ENCODE assay signal across 16 mouse cellular contexts in genomic region chr6:133975951-133976350, GRCm38 (mm10).
"Had no signal": no experiment of that assay in that cellular context is flagged by ENCODE, and none has a peak within 500 bp of the region (broad histone marks: within the 10 kb centered on the region; RNA-seq: fewer than 3 reads in every experiment).

No protein-coding gene starts in this region.

- H3K9me3 ChIP-seq: neural tube, embryonic 15.5 days; stomach, embryonic 15.5 days had no signal

- H3K27me3 ChIP-seq: neural tube, embryonic 13.5 days; neural tube, embryonic 15.5 days; stomach, embryonic 15.5 days had no signal

- H3K27ac ChIP-seq: neural tube, embryonic 13.5 days; neural tube, embryonic 15.5 days; stomach, embryonic 15.5 days; stomach, postnatal 0 days had no signal

- H3K4me3 ChIP-seq: neural tube, embryonic 13.5 days; neural tube, embryonic 15.5 days; stomach, embryonic 15.5 days had no signal

- H3K36me3 ChIP-seq: neural tube, embryonic 13.5 days; neural tube, embryonic 15.5 days; stomach, embryonic 15.5 days had no signal

- H3K4me1 ChIP-seq: neural tube, embryonic 15.5 days; stomach, embryonic 15.5 days had no signal

- DNase-seq: retina, postnatal 1 day; right cerebral cortex, adult 18-20 months; right cerebral cortex, postnatal 14 days; right cerebral cortex, postnatal 25 days; right cerebral cortex, postnatal 4 days; spleen, adult 18-20 months; thymus, adult 18-20 months; thymus, adult 2 months; thymus, postnatal 14 days; thymus, postnatal 25 days; thymus, postnatal 36 days; thymus, postnatal 4 days had no signal
